Mouse (Mus musculus) thymus, postnatal 4 days (tissue): ENCODE data around the gene Sftpa1.
A peak's percentile ranks its signal among the peaks of the same experiment; 100 is the strongest.

Source experiments
- DNase-seq: peaks from one replicate; pipeline ENCODE4 v3.0.0; 2021

Gene Sftpa1

DNA sequence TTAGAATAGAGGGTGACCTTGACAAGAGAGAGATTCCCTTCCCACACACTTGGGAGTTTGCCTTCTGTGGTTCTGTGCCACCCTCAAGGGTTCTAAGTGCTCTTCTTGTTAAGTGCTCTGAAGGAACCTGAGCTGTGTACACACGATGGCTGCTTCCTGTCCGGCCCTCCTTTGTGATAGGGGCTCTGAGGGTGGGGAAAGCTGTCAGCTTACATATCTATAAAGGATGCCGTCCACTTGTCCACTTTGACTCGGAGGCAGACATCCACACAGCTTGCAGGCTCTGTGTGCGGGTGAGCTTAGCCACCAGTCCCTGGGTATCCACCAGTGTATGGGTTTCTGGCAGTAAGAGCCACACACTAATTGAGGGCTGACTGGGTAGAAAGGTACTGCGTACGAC lies at the start of gene Sftpa1:
Gene Sftpa1 (plus strand): TSS at position 243 of the 400 bp plus-strand sequence.
- DNase-seq = no peak

GRCm38 (mm10) chr14:41082408-41082807 lies 49.2 kb upstream of the Sftpa1 start:
- no peak for DNase-seq

DNA sequence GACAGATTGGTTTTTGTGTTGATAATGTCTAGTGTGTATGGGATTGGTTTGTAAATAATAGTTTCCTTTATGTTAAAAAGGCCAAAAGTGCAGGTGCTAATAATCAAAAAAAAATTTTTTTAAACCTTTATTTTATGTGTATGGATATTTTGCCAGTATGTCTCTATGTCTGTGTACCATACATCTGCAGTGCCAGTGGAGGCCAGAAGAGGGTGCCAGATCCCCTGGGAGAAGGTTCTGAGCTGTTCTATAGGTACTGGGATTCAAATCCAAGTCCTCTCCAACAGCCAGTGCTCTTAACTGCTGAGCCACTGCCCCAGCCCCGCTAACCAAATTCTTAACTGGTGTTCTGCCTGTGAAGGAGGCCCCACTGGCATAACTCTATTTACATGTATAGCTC lies 44.1 kb upstream of the Sftpa1 start:
- DNase-seq = peak; percentile 62

- peak; percentile 51 for DNase-seq
Observed at GRCm38 (mm10) chr14:41090777-41091176, 40.8 kb upstream of the Sftpa1 start.

GRCm38 (mm10) chr14:41094114-41094513 lies 37.5 kb upstream of the Sftpa1 start:
- no peak for DNase-seq

DNA sequence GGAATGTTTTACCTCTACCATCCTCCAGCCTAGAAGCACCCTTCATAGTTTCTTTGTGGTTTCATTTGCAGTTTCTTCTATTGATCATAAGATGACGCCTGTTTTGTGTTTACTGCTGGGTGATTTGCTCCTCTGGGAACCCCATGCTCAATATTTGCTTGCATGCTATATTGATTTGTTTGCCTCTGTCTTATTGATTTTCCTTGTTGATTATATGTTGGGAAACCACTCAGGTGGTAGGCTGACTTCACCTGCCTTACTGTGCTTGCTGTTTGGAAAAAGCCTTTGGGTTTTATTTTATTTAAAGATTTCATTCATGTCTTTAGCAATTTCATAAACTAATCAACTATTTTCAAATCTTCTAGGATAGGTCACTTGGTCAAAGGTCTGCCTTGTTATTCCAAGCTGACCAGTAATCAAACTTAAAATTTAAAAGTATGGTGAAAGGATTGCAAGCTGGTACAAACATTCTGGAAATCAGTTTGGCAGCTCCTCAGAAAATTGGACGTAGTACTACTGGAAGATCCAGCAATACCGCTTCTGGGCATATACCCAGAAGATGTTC lies 35.2 kb upstream of the Sftpa1 start:
- DNase-seq = no peak

- DNase-seq = no peak
Observed at GRCm38 (mm10) chr14:41098726-41099125, 32.9 kb upstream of the Sftpa1 start.

DNA sequence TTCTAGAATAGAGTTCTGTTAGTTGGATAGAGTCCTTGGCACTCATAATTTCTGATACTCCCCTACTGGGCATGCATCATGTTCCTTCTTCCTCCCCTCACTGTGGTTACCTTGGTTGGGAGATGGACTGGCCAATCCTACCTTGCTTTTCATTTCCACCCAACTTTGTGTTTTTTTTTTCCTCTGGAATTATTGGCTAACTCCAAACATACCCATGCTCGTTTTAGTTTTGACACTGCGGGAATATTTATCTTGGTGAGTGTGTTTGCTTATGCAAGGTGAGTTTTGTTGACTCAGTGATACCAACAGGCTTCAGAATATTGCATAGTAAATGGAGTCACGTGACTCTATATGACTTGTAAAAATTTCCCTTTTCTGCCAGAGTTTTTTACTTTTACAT lies 30.9 kb upstream of the Sftpa1 start:
- no peak for DNase-seq

DNA sequence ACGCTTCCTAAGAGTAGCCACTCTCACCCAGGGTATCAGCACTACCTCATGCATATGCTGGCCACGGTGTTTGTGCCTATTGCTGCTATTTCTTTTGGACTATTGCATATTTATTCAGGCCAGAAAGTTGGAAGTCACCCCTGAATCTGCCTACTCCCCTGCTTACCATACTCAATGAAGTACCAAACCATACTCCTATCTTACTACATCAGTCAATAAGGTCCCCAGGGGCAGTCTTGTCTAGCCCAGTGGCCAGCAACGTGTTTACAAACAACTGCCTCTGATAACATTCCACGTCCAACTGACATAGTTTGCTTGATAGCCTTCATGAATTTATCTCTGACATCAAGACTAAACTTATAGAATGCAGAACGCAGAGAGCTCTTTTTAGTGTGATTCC lies 30.3 kb upstream of the Sftpa1 start:
- no peak for DNase-seq

DNA sequence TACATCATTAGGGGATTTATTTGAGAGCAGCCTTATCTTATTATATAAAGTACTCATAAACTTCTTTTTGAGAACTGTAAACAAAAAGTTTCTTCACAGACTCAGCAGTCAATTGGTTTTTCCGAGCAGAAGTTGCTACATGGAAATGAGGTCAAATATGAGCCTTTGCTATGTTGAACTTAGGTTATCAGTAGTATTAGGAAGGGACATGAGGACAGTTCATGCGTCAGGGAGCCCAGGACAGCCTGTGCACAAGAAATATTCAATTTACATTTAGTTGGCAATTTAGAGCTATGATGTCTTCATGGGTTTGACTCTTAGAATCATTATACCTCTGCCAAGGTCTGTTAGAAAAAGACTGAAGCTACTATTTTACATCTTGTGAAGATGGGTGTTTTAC lies 29.3 kb upstream of the Sftpa1 start:
- DNase-seq = no peak

- no peak for DNase-seq
Observed at GRCm38 (mm10) chr14:41104853-41105444, 26.6 kb upstream of the Sftpa1 start, which contains the start of gene Mat1a. Mat1a (plus strand) TSS chr14:41105035.

DNA sequence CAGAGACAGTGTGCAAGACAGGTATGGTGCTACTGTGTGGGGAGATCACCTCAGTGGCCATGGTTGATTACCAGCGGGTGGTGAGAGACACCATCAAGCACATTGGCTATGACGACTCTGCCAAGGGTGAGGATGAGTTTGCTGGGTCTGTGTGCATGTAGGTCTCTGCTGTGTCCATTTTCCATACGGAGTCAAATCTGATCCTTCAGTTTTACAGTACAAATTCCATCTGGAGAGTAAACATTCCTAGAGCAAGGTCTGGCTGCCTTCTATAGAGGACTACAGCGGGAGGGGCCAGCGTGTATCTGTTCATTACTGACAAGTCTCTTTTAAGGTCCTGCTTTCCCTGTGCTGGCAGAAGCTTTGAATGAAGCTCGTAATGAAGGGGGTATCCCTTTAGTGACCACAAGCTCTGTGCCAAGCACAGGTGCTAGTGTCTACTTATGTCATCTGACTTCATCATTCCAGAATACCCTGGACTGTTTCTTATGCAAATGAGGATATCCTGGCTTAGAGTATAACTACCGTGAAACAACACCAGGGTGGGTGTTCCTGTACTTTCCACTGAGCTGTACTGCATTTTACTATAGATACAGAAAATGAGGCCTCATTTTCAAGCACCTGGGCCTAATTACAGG lies 20.4 kb upstream of the Sftpa1 start:
- no peak for DNase-seq

- DNase-seq = no peak
Observed at GRCm38 (mm10) chr14:41112944-41113343, 18.6 kb upstream of the Sftpa1 start.

- no peak for DNase-seq
Observed at GRCm38 (mm10) chr14:41116271-41116670, 15.3 kb upstream of the Sftpa1 start.

GRCm38 (mm10) chr14:41124683-41125082 lies 6.9 kb upstream of the Sftpa1 start:
- DNase-seq = no peak

GRCm38 (mm10) chr14:41127997-41128396 lies 3.6 kb upstream of the Sftpa1 start:
- peak; percentile 9 for DNase-seq

GRCm38 (mm10) chr14:41137006-41137405 lies 5.4 kb downstream of the Sftpa1 start:
- no peak for DNase-seq

- DNase-seq = no peak
Observed at GRCm38 (mm10) chr14:41140686-41141085, 9.1 kb downstream of the Sftpa1 start.

DNA sequence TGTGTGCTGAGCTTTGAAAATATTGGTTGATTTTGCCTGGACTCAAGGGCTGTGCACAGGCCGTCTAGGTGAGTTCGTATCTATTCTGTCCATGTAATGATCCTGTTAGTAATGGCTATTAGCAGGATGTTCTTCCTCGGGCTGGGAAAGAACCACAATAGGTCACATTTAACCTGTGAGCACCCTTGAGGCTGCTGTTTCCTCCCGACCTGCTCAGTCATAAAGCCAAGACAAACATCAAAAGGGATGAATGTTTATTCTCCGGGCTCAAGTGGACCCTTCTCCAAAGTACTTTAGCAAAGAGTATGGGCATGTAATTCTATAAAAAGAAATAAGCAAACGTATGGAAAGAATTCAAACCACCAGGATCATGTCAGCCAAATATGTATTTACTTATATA lies 14.5 kb downstream of the Sftpa1 start:
- no peak for DNase-seq

GRCm38 (mm10) chr14:41146922-41147321 lies 15.3 kb downstream of the Sftpa1 start:
- no peak for DNase-seq

- DNase-seq = no peak
Observed at GRCm38 (mm10) chr14:41147356-41147755, 15.8 kb downstream of the Sftpa1 start.

GRCm38 (mm10) chr14:41151220-41151898 lies 19.8 kb downstream of the Sftpa1 start, which contains the start of gene Mbl1:
Mbl1 (plus strand) TSS chr14:41151458.
- no peak for DNase-seq

DNA sequence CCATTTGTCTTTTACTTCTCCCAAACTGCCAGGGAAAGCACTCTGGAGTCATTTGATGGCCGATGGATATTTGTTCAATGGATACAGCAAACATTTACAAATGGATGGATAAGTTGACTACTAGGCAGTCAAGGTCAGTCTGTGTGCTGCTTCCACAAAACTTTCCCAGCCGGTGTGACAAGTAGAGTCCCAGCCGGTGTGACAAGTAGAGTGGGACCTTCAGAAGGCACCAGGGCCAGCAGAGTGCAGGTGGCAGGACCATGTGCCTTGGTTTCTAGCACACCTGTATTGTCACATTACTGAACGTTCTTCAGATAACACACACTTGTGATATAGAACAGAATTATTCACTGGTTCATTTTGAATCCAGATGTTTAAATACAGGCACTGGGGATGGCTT lies 28.5 kb downstream of the Sftpa1 start:
- DNase-seq = no peak

- no peak for DNase-seq
Observed at GRCm38 (mm10) chr14:41160743-41161142, 29.2 kb downstream of the Sftpa1 start.
